Mouse (Mus musculus) C2C12 (cell line): ENCODE results near the gene Cdh22. TPM values are rescaled to one million over a fixed set of nuclear protein-coding genes. Genes with fewer than 3 reads are reported as not detected.
A peak's percentile ranks its signal among the peaks of the same experiment; 100 is the strongest.

Source experiments
- H3K27me3 ChIP-seq: one replicate; pipeline ENCODE4 v1.6.1; 2011; ENCODE audit not compliant: control insufficient read depth, insufficient read depth, insufficient read length
- H3K36me3 ChIP-seq: one replicate; pipeline ENCODE4 v1.6.1; 2011; ENCODE audit not compliant: control insufficient read depth, insufficient read depth
- H3K4me3 ChIP-seq: one replicate; pipeline ENCODE4 v1.5.1; 2011; ENCODE audit warnings: mild to moderate bottlenecking, control low read depth; ENCODE audit not compliant: poor library complexity, insufficient read depth, severe bottlenecking
- H3K79me2 ChIP-seq: one replicate; pipeline ENCODE4 v1.6.1; 2011; ENCODE audit not compliant: control insufficient read depth, insufficient read depth
- H3K79me3 ChIP-seq: one replicate; pipeline ENCODE4 v1.6.1; 2011; ENCODE audit warnings: low read depth, control low read depth
- H3ac ChIP-seq: one replicate; pipeline ENCODE3; 2011; ENCODE audit warnings: low read depth; ENCODE audit not compliant: control insufficient read depth, insufficient read length
- CEBPB ChIP-seq: IDR thresholded peaks from one replicate; pipeline ENCODE4 v1.6.1; 2011; ENCODE audit warnings: low read depth, mild to moderate bottlenecking, control low read depth, moderate library complexity
- CTCF ChIP-seq: IDR thresholded peaks from one replicate; pipeline ENCODE4 v1.5.1; 2011; ENCODE audit not compliant: control insufficient read depth, insufficient read depth, insufficient read length
- FOSL1 ChIP-seq: IDR thresholded peaks from one replicate; pipeline ENCODE4 v1.8.0; 2011; ENCODE audit warnings: mild to moderate bottlenecking, low read length; ENCODE audit not compliant: poor library complexity, insufficient read depth, severe bottlenecking
- MAX ChIP-seq: IDR thresholded peaks from one replicate; pipeline ENCODE4 v1.6.1; 2011; ENCODE audit warnings: mild to moderate bottlenecking, control low read depth
- MYOD1 ChIP-seq: IDR thresholded peaks from one replicate; pipeline ENCODE4 v1.6.1; 2011; ENCODE audit warnings: low read depth; ENCODE audit not compliant: control insufficient read depth, insufficient read length
- MYOG ChIP-seq: IDR thresholded peaks from one replicate; pipeline ENCODE4 v1.6.1; 2011; ENCODE audit not compliant: control insufficient read depth, insufficient read length; ENCODE audit errors: extremely low read depth
- USF1 ChIP-seq: IDR thresholded peaks from one replicate; pipeline ENCODE4 v1.6.1; 2011; ENCODE audit warnings: low read depth, mild to moderate bottlenecking, control low read depth, moderate library complexity
- polyA plus RNA-seq: library from polyadenylated mRNA; unstranded; fragments of >200 nt; fragmentation: generic; extraction: Trizol; gene quantifications from one replicate; pipeline ENCODE4 v1.2.1, GENCODE M21; 2012; ENCODE audit warnings: missing spikeins

The Cdh22 gene
- polyA plus RNA-seq, 1 experiment = 0.02 TPM

DNA sequence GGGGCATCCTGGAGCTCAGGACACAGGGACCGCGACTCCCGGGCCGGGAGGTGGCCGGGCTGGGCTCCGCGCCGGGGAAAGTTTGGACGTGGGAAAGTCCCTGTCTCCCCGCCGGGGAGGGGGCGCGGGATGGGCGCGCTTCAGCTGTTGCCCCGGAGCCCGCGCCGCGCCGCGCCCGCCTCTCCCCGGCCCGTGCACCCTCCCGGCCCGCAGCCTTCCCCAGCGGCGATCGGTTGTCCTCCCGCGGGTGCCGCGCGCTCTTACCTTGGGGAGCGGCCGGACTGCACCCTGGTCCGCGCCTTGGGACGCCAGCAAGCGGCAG lies 401 bp downstream of the Cdh22 start:
- TF ChIP-seq MAX (no peak), MYOD1 (no peak), CTCF (no peak), CEBPB (no peak), MYOG (no peak), FOSL1 (no peak), USF1 (no peak)
- Histone ChIP-seq H3K79me2 (no peaks in the 10 kb centered on the region), H3ac (no peak overlapping the region), H3K79me3 (no peaks in the 10 kb centered on the region), H3K27me3 (peaks cover 94% of the 10 kb centered on the region), H3K36me3 (no peaks in the 10 kb centered on the region), H3K4me3 (no peak overlapping the region)

DNA sequence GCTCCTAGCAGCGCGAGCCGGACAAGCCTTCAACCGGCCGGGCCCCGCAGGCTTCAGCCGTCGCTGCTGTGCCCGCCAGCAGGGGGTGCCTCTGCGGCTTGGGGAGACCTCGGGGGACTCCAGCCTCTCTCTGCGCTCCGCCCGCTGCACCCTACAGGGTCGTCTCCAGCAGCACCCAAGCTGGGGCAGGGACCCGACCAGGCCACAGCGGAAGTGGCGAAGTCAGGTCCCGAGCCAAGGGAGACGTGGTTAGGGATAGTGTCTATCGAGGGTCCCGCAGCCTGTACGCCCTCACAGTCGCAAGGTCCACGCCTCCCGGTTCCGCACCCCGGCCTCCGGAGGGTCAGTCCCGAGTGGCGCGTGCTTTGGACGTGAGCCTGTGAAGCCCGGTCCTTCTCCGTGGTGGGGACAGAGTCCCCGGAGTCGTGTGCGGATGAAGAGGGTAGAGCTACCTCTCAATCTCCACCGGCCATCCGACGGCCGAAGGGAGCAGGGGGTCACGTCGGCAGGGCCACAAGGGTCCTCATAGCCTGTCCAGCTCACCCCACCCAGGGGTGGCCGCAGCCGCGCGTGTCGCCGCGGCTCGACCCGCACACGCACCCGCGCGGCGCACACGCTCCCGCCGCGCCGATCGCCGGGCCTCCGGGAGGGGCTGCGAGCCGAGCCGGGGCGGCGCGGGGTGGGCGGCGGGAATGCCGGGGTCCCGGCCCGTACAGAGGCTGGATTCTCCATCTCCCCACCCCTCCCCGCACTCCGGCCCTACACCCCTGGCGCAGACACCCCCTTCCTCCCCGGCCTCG lies 962 bp downstream of the Cdh22 start:
- no peaks in the 10 kb centered on the region for H3K79me2 ChIP-seq
- TF ChIP-seq CTCF = peak; percentile 2
- no peak for TF ChIP-seq FOSL1
- H3ac ChIP-seq = no peak overlapping the region
- H3K79me3 ChIP-seq = no peaks in the 10 kb centered on the region
- no peak overlapping the region for H3K4me3 ChIP-seq
- H3K36me3 ChIP-seq = no peaks in the 10 kb centered on the region
- peaks cover 94% of the 10 kb centered on the region for H3K27me3 ChIP-seq

DNA sequence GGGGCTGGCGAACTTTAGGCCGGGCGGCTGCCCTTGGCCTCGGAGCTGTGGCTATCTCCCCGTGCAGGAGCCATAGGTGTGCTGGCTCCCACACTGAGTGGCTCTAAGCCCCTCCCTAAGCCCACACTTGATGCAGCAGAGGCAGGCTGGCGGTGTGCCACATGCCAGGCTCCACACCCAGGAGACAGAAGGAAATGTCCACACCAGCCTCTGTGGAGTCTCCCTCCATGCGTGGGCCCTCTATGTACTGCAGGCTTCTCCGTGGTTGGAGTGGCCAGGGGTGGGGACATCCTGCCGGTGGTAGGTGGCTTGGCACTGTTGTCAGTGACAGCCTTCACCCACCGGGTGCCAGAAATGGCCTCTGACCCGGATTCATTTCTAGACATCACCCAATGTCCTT lies 5.6 kb downstream of the Cdh22 start:
- Histone ChIP-seq H3K36me3 (no peaks in the 10 kb centered on the region), H3K79me2 (no peaks in the 10 kb centered on the region), H3K79me3 (no peaks in the 10 kb centered on the region), H3K27me3 (peaks cover 99% of the 10 kb centered on the region), H3K4me3 (no peak overlapping the region), H3ac (no peak overlapping the region)
- TF ChIP-seq CTCF (no peak), FOSL1 (no peak), USF1 (no peak), CEBPB (no peak), MAX (no peak), MYOD1 (no peak)

DNA sequence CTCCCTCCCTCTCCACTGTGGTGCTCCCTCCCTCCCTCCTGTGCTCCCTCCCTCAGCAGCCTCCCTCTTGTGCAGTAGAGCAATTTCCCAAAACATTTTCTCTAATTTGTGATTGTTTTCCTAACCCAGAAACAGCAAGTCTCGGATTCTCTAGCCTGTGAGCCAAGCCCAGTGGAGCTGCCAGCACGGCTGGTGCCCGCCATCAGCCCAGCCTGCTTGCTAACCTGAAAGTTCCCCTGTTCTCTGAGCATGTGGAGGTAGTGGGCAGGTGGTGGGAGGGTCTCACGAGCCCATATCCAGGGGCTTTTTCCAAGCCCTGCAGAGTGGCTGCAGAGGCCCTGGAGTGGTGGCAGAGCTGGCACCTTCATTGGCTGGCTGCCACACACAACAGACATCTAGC lies 10.8 kb downstream of the Cdh22 start:
- H3ac ChIP-seq = no peak overlapping the region
- no peak overlapping the region for H3K4me3 ChIP-seq
- H3K36me3 ChIP-seq = no peaks in the 10 kb centered on the region
- peaks cover 99% of the 10 kb centered on the region for H3K27me3 ChIP-seq
- no peaks in the 10 kb centered on the region for H3K79me3 ChIP-seq
- H3K79me2 ChIP-seq = no peaks in the 10 kb centered on the region
- TF ChIP-seq USF1 = no peak
- TF ChIP-seq MAX = no peak

DNA sequence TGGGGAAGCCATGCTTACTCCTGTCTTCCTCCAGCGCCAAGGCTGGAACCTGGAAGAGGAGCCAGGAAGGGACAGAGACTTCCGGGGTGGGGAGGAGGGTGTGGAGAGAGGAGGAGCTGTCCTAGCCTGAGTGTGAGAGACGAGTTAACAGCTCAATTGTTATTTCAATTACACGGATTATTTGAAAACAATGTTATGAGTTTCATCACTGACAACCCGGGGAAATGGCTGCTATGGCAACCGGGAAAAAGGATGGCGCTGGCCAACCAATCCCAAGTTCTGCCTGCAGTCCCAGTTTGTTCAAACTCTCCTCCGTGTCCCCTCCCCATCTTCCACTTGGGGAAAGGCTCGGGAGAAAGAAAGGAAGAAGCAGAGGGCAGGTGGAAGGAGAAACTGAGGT lies 12.7 kb downstream of the Cdh22 start:
- Histone ChIP-seq H3K79me2 (no peaks in the 10 kb centered on the region), H3K36me3 (no peaks in the 10 kb centered on the region), H3K79me3 (no peaks in the 10 kb centered on the region), H3ac (no peak overlapping the region), H3K27me3 (peaks cover 90% of the 10 kb centered on the region), H3K4me3 (peak overlapping the region; percentile 11)
- TF ChIP-seq MYOD1 (no peak), USF1 (no peak), FOSL1 (no peak), MAX (no peak), CEBPB (no peak), MYOG (no peak), CTCF (no peak)

DNA sequence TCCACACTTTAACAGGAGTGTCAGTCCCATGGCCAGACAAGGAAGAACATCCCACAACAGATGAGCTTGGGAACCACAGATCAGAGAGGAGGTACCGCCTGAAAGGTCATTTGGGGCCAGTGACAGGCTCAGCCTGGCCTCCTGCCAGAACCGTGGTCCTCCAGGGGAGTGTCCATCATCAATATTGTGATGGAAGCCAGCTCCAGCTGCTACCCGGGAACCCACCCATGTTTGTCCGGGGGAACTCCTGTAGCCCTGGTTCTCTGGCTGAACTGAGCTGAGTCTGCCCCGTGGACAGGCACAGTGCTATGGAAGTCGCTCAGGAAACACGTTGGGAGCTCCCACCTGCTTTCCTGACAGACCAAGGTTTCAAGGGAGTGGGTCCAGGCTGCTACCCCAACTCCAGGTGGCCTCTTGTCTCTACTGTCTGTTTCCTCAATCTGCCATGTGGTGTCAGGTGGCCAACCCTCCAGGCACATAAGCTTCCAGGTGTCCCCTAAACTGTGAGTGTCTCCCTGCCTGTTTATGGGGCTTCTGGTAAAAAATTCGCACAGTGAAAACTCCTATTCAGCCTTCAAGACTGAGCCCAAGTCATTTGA lies 14.2 kb downstream of the Cdh22 start:
- TF ChIP-seq USF1 (no peak), MAX (no peak), CEBPB (no peak), CTCF (no peak), MYOD1 (no peak), MYOG (no peak), FOSL1 (no peak)
- Histone ChIP-seq H3K79me2 (no peaks in the 10 kb centered on the region), H3K27me3 (peaks cover 87% of the 10 kb centered on the region), H3ac (no peak overlapping the region), H3K4me3 (no peak overlapping the region), H3K79me3 (no peaks in the 10 kb centered on the region), H3K36me3 (no peaks in the 10 kb centered on the region)
